Mouse (Mus musculus) CD8-positive naive resting alpha-beta T cell, adult 57 days (primary cell): ENCODE results near the gene Mroh9. TPM values are rescaled to one million over a fixed set of nuclear protein-coding genes. Genes with fewer than 3 reads are reported as not detected.

Experiments used
- total RNA-seq: library from RNA; stranded (reverse); gene quantifications from one replicate; pipeline ENCODE4 v1.2.4, GENCODE M21; 2023

Gene Mroh9
- total RNA-seq = not detected

GRCm38 (mm10) chr1:163085570-163085969 is at the start of gene Mroh9:
Gene Mroh9, minus strand, starts transcription at chr1:163085670.

DNA sequence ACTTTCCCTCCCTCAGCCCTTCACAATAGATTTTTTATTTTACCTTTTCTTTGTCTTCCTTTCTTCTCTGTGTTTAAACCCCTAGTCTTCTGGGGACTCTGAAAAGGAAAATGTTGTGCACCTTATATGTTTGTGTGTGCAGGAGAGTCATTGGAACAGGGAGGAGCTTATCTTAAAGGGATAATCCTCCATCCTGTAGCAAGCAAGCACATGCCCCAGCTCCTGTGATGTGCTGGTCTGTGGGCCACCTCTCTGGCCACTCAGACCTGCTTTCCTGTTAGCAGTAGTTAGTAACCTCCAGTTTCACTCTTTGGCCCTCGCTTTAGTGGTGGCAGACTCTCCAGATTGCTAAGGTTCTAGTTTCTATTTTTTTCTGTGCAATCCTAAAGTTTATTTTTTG is 101.0 kb downstream of the Mroh9 start, which contains the start of gene Fmo3:
Gene Fmo3, minus strand, starts transcription at position 101 of the 400 bp plus-strand sequence.

Other genes starting within 250 kb of the Mroh9 start
- gene Fmo1, start 219.1 kb downstream of the Mroh9 start, total RNA-seq = not detected
- gene Fmo2, start 186.9 kb downstream of the Mroh9 start, total RNA-seq = not detected
- gene Fmo6, start 148.2 kb downstream of the Mroh9 start, total RNA-seq = not detected
- gene Fmo3, start 101.1 kb downstream of the Mroh9 start, total RNA-seq = not detected
- not detected for gene Prrx1, start 228.0 kb upstream of the Mroh9 start, total RNA-seq